Mouse (Mus musculus) liver, adult 2 months (tissue): ENCODE measurements around the gene Ppm1g.

Experiments
- CTCF ChIP-seq: fragments of 200-500 bp; IDR thresholded peaks from 2 replicates; pipeline ENCODE4 v1.5.1; 2011; ENCODE audit warnings: low read depth, low read length, control low read depth
- POLR2A ChIP-seq: fragments of 200-500 bp; IDR thresholded peaks from 2 replicates; pipeline ENCODE4 v1.6.1; 2011; ENCODE audit warnings: low read length, control low read depth; ENCODE audit not compliant: insufficient read depth; ENCODE audit errors: extremely low read depth

GRCm38 (mm10) chr5:31199321-31199892, 21.1 kb downstream of the Ppm1g start:
- TF ChIP-seq CTCF: no peak
- no peak for TF ChIP-seq POLR2A
